Mouse (Mus musculus): ENCODE results near the gene Ube2d3.
"Not testable (repeated sequence)": the region's sequence is repeated elsewhere in the genome, so short reads cannot be mapped to it uniquely, and the experiment has no call there.

Ube2d3 gene

DNA sequence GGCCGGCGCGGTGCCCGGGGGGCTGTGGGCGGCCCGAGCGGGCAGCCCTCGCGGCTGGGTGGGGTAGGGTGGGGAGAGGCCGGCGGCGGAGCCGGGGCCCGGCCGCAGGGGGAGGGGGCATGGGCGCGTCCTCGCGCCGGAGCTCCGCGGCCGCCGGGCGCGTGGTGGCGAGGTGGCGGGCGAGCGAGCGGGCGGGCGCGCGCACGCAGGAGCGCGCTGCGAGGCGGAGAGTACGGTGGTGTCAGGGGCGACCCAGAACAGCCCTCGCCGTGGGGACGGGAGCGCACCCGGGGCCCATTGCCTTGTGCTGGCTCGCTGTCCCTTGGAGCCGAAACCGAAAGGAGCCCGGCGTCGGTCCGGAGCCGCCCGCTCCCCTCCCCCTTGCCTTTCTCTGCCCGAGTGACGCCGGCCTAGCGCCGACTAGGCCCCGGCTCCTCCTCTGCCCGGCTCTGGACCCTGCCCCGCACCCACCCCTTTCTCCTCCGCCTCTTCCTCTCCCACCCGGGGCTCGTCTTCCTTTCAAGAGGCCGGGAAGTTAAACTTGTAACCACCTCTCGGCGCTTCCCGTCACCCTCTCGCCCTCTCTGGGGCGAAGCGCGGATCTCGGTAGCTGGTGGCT is 1.1 kb downstream of the Ube2d3 start:
- DNase-seq: peak; percentile 87 to 91

DNA sequence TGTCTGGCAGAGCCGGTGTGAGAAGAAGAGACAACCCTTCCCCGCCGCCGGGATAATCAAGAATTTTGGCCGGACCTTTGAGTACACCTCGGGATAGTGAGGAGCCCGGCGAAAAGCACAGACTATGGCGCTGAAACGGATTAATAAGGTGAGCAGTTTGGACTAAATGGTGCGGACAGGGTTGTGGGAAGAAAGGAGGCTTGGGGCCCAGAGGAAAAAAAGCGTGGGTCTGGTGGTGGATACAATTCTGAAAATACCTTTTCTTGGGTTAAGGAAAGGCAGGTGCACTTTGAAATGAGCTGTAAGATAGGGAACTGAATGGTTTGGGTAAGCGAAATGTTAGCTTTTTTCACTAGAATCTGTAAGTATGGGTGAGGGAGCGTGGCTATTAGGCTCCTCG is 1.7 kb downstream of the Ube2d3 start:
- no peak for DNase-seq

DNA sequence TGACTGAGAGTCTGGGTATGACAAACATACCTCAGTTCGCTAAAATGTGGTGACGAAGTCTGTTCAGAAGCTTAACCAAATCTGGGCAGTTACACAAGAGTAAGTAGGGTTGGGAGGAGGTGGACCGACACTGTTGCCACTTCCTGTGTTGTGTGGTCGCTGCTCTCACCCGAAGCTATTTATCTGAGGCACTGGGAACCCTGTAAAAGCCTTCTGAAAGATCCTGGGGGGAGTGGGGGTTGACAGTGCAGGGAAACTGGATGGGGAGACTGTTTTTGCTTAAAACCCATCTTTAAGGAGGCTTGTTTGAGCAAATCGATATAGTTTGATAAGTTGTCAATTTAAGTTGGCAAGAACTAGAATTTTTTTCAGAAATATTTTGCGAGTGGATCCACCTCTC is 2.3 kb downstream of the Ube2d3 start:
- DNase-seq: peak; percentile 56 to 60

GRCm38 (mm10) chr3:135440621-135441020 is 2.7 kb downstream of the Ube2d3 start:
- no peak for DNase-seq

DNA sequence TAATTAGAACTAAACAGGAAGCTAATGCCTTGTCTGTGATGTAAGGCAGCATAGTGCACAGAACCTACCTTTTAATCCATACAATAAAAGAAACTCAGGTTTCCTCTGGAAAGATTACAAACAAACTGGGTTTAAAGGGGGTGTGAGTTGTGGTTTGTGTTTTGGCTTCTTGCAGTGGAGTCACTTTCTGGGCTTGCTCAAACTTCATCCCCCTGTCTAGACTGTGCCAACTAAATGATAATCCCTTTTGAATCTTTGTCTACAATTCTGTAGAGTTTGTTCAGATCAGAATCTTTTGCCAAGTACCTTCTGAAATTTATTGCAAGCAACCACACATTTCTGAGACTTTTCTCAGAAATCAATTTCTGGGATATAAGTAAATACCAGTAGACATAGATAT is 7.0 kb downstream of the Ube2d3 start:
- no peak for DNase-seq

GRCm38 (mm10) chr3:135458981-135459380 is 21.0 kb downstream of the Ube2d3 start:
- DNase-seq: no peak

DNA sequence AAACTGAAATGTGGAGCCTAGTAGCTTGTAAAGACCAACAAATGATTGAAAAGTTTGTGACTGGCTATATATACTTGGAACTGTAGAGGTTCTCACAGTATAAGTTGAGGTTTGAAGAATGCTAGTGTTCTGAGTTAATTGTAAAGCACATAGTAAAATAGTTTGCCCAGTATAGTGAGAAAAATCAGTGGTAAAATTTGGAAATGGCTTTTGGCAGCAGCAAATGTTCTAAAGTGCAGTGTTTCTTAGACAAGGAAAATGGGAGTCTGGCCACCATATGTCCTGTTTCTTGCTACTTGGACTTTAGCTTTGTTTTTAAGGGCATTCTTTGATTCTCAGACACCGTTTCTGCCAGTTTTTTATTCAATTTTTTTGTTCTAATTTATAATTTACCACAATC is 30.5 kb downstream of the Ube2d3 start:
- no peak for DNase-seq

- DNase-seq: no peak
These were observed 31.2 kb downstream of the Ube2d3 start for GRCm38 (mm10) chr3:135469146-135469545.

GRCm38 (mm10) chr3:135469974-135470373 is 32.0 kb downstream of the Ube2d3 start:
- DNase-seq: no peak

DNA sequence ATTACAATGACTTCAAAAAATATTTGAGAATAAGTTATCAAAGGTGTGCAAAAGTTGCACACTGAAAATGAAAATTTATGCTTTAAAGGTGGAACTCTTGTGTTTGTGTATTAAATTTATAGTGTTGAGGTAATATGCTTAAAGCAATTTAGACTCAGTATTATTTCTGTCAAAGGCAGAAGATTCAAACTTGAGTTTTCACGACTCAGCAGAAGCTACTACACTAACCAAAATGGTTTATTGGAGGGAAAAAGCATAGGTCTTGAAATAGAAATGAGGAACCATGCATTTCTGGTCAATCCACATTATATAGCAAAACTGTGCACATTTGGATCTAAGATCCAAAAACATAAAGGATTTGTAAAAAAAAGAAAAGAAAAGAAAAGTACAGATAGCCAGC is 32.9 kb downstream of the Ube2d3 start:
- no peak for DNase-seq

- no peak for DNase-seq
These were observed 37.1 kb downstream of the Ube2d3 start for GRCm38 (mm10) chr3:135475025-135475424.

- no peak for DNase-seq
These were observed 38.3 kb downstream of the Ube2d3 start for GRCm38 (mm10) chr3:135476286-135476685.

DNA sequence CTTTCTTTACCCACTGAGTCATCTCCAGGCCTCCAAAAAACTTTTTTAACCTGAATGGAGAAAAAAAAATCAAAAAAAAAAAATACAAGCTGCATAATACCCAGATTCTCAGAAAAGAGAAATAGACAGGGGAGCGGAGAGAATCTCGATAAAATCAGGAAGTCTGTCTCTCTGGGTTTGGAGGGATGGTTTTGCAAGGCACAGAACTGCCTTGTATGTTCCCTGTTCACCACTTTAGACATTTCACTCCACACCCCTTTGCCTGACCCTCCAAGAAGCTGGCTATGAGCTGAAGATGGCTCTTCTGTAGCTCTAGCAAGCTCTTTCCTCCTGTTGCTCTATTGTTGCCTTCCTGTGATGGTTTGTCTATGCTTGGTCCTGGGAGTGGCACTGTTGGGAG is 39.0 kb downstream of the Ube2d3 start:
- no peak for DNase-seq

DNA sequence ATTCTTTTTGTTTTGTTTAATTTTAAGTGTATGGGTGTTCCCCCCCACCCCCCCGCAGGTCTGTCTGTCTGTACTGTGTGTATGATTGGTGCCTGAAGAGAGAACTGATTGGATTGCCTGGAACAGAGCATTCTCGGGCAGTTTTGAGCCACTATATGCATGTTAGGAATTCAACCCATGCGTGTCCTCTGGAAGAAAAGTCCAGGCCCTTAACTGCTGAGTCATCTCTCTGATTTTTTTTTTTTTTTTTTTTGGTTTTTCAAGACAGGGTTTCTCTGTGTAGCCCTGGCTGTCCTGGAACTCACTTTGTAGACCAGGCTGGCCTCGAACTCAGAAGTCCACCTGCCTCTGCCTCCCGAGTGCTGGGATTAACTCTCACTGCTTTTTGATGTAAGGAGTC is 41.1 kb downstream of the Ube2d3 start:
- DNase-seq: not testable (repeated sequence)

GRCm38 (mm10) chr3:135480767-135481166 is 42.8 kb downstream of the Ube2d3 start:
- DNase-seq: no peak

GRCm38 (mm10) chr3:135481608-135482007 is 43.7 kb downstream of the Ube2d3 start:
- DNase-seq: no peak

GRCm38 (mm10) chr3:135484650-135485049 is 46.7 kb downstream of the Ube2d3 start:
- not testable (repeated sequence) for DNase-seq

GRCm38 (mm10) chr3:135485128-135485899 is 47.4 kb downstream of the Ube2d3 start, which contains the start of gene Manba:
TSS of gene Manba (plus strand) at chr3:135485611.
- DNase-seq: peak; percentile 70 to 72

DNA sequence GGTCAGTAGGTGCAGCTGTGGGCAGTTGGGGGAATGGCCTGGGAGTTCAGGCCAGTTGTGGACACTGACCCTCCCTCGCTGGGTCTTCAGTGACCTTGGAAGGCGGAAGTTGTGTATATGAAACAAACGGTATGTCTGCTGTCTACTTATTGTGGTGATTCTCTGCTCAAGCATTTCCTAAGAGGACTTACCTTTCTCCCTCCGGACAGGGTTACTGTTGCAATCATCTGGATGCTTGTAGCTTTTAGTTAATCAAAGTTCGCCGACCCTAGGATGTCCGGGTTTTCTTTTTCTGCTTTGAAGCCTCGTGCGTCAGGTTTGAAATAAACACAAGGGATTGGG is 47.9 kb downstream of the Ube2d3 start:
- no peak for DNase-seq

DNA sequence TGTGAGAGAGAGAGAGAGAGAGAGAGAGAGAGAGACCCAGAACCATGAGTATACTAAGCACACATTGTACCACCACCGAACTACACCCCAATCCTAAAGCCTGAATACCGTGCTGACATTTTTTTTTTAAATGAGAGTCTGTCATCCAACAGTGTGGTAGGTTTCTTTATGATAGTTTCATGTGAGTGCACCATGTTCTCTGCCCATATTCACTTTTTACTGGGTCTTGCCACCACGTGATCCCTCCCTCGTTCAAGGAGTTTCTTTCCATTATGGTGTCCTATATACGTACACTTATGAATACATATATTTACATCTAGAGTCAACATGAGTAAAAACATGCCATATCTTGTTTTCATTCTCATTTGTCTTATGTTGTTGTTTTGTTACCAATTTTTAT is 48.4 kb downstream of the Ube2d3 start:
- DNase-seq: no peak

GRCm38 (mm10) chr3:135487803-135488202 is 49.9 kb downstream of the Ube2d3 start:
- DNase-seq: no peak

DNA sequence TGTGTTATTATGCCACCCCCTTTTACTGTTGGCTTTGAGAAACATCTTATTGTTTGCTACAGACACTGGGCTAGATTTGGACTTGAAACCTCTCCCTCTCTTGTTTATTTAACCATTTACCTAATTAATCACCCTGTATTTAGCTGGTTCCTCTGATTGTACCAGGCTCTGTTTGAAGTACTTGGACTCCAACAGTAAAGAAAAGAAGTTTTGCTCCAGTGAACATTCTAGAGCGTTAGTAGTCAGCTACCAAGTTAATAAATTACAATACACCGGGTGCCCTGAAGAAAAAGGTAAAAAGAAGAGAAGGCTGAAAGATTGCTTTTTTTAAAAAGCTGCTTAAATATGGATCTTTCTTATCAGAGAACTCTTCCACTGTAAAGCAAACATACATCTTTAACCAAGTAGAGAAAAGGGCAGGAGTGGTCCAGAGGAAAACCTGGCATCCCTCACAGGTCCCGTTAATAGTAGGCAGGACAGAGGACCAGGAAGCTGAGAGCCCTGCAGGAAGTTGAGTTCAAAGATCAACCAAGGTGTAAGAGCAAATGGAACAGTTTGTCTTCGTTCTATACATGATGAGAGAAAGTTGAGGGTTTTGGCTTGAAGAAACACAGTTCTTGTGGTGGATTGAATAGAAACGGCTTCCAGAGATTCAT is 52.0 kb downstream of the Ube2d3 start:
- no peak for DNase-seq

DNA sequence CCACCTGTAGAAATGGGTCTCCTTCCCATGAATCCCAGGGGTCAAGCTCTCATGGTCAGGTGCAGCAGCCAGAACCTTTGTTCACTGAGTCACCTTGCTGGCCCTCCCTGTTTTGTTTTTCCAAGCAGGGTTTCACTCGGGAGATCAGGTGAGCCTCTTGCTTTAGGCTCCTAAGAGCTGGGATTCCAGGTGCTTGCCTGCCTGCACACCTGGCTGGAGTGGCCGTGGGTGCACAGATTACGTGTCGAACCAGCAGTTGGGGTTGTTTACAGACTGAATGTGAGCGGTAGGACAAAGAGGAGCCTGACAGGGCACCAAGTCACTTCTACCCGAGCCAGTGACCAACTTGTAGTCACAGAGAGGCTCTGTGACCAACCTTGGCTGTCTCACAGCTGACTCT is 53.2 kb downstream of the Ube2d3 start:
- DNase-seq: no peak

- not testable (repeated sequence) for DNase-seq
These were observed 55.4 kb downstream of the Ube2d3 start for GRCm38 (mm10) chr3:135493320-135493719.

All from thymus, postnatal 36 days (tissue).